Mouse (Mus musculus) megakaryocyte, embryonic 14.5 days (primary cell): ENCODE results near the gene Gm11027. TPM values are rescaled to one million over a fixed set of nuclear protein-coding genes. Genes with fewer than 3 reads are reported as not detected.
A peak's percentile ranks its signal among the peaks of the same experiment; 100 is the strongest.

Experiments
- H3K27me3 ChIP-seq: replicated peaks from 2 replicates; pipeline ENCODE3; 2012; ENCODE audit warnings: inconsistent platforms
- H3K36me3 ChIP-seq: replicated peaks from 2 replicates; pipeline ENCODE3; 2012; ENCODE audit warnings: low read length, inconsistent platforms, mixed read lengths
- H3K4me1 ChIP-seq: 2 replicates; pipeline ENCODE4 v1.6.1; 2012; ENCODE audit warnings: inconsistent platforms
- H3K4me3 ChIP-seq: replicated peaks from 2 replicates; pipeline ENCODE3; 2012; ENCODE audit warnings: moderate library complexity, mild to moderate bottlenecking, inconsistent platforms
- H3K9me3 ChIP-seq: 2 replicates; pipeline ENCODE4 v1.6.1; 2012; ENCODE audit warnings: inconsistent platforms
- FLI1 ChIP-seq: IDR thresholded peaks from 2 replicates; pipeline ENCODE4 v1.6.1; 2012; ENCODE audit warnings: low read length, inconsistent platforms, mixed read lengths
- GATA1 ChIP-seq: IDR thresholded peaks from 3 replicates; pipeline ENCODE4 v1.6.1; 2012; ENCODE audit warnings: mixed read lengths, low read length, inconsistent platforms, borderline replicate concordance
- polyA plus RNA-seq: library from polyadenylated mRNA; stranded (reverse); fragments of >175 nt; gene quantifications from 2 replicates; pipeline ENCODE4 v1.2.3, GENCODE M21; 2012; ENCODE audit warnings: low replicate concordance; ENCODE audit not compliant: insufficient read depth

Gene Gm11027
- polyA plus RNA-seq, 1 experiment, result not detected

DNA sequence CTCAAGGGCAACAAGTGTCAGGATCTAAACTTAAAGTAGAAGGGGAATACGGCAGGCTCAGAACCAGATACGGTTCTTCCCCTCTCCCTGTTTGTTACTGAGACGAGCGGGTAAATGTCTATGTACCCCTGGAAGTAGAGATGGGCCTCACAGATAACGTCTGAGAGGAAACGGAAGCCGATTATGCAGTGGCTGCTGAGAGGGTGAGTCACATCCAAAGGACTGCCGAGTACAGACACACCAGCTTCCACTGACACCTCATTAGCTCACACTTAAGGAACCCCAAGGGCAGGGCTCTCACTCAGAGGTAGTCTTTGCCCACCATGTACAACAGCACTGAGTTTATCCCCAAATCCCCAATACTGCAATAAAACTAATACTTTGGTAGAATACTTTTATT lies 20.5 kb upstream of the Gm11027 start:
- Histone ChIP-seq H3K9me3 (no peaks in the 10 kb centered on the region), H3K27me3 (no peaks in the 10 kb centered on the region), H3K36me3 (peaks cover 14% of the 10 kb centered on the region), H3K4me3 (no peak overlapping the region), H3K4me1 (peaks cover 12% of the 10 kb centered on the region)
- no peak for TF ChIP-seq FLI1
- TF ChIP-seq GATA1, result peak; percentile 35; the same call in 1 of the 3 replicates

DNA sequence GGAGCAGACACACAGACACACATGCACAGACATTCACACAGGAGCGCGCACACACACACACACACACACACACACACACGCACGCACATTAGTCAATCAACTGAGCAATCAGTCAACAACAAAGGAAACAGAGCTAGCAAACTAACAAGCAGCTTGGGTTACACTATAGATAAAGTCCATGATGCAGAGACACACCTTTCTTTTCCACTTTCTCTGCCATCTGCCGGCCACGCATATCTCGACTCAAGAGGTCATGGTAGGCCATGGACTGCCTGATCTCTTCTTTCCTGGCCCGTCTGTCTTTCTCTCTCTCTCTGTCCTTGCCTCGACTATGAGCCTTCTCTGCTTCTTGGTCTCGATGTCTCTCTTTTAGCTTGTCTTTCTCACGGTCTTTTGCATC lies 19.6 kb upstream of the Gm11027 start:
- Histone ChIP-seq H3K4me3 (no peak overlapping the region), H3K36me3 (peaks cover 14% of the 10 kb centered on the region), H3K9me3 (no peaks in the 10 kb centered on the region), H3K4me1 (peaks cover 12% of the 10 kb centered on the region), H3K27me3 (no peaks in the 10 kb centered on the region)
- TF ChIP-seq FLI1 (no peak), GATA1 (no peak)

DNA sequence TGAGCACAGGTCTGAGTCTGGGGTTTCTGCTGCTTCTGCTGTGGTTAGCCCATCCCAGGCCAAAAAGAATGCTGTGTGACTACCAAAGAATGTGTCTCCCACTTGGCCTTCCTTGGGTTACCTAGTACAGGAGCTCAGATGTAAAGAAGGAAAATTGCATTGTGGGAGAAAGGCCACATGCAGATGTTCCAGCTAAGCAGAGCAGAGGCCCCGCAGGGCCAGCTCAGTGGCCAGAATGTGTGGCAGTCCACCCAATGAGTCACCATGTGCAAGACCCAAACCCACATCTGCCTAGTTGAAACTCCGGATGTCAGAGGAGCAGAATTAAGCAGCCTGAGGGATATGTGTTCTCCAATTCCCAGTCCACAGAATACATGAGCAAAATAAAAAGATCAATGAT lies 16.9 kb upstream of the Gm11027 start:
- Histone ChIP-seq H3K4me1 (peaks cover 20% of the 10 kb centered on the region), H3K4me3 (no peak overlapping the region), H3K9me3 (no peaks in the 10 kb centered on the region), H3K36me3 (peaks cover 9% of the 10 kb centered on the region), H3K27me3 (no peaks in the 10 kb centered on the region)
- TF ChIP-seq FLI1 (no peak), GATA1 (no peak)

DNA sequence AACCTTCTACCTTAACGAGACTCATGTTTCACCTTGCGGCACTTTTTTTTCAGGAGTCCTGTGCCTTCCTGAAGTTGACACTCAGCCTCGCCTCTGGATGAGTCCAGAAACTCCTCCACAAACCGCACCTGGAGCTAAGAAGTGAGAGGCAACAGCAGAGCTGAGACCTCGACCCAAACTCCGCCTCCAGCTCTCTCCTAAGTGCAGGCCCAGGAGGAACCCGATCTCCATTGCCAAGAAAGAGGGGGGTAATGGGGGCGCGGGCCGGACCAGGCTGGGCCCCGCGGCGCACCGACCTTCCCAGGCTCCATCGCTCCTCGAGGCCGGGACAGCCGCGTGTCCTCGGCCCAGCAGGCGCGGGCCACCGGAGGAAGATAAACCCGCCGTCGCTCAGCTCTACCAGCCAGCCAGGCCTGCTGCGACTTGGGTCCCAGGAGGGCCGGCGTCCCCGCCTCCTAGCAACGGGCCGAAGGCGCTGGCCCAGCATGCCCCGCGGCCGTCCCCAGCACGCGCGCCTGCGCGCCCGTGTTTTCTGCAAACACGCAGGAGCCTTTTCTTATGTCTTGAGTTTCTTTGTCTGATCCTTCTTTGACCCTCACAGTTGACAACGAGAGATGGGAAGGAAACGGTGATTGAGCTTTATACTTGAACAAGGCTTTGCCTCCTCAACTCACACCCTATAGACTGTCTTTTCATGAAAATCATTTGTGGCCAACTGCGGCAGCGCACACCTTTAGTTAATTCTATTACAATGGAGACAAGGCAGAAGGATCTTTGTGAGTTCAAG lies 12.4 kb upstream of the Gm11027 start, which contains the start of gene Wdr60:
Wdr60 (minus strand) TSS at position 468 of the 787 bp plus-strand sequence.
- peaks cover 35% of the 10 kb centered on the region for H3K4me1 ChIP-seq
- H3K4me3 ChIP-seq, result peak within 1 kb of the TSS; percentile 92
- no peak for TF ChIP-seq FLI1
- TF ChIP-seq GATA1, result no peak
- no peaks in the 10 kb centered on the region for H3K27me3 ChIP-seq
- no peaks in the 10 kb centered on the region for H3K36me3 ChIP-seq
- H3K9me3 ChIP-seq, result no peaks in the 10 kb centered on the region

DNA sequence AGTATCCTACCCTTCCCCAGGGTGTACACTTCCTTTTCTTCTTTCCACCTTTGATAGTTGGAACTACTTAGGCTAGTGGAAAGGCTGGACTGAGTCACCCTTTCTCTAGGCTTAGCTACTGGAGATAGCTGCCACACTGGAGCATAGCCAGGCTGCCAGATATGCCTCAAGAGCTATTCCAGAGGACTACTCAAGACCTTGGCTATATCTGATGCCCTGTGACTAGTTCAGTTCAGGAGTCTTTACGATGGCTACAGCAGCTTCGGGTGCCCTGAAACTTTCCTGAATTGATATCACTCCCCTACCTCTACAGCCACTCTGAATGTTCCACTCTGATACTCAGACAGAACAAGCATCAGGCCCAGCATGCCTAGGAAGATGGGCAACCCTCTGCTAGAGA lies 10.4 kb upstream of the Gm11027 start:
- peaks cover 41% of the 10 kb centered on the region for H3K4me1 ChIP-seq
- no peaks in the 10 kb centered on the region for H3K9me3 ChIP-seq
- no peak overlapping the region for H3K4me3 ChIP-seq
- no peaks in the 10 kb centered on the region for H3K27me3 ChIP-seq
- TF ChIP-seq GATA1 (no peak), FLI1 (no peak)
- no peaks in the 10 kb centered on the region for H3K36me3 ChIP-seq

DNA sequence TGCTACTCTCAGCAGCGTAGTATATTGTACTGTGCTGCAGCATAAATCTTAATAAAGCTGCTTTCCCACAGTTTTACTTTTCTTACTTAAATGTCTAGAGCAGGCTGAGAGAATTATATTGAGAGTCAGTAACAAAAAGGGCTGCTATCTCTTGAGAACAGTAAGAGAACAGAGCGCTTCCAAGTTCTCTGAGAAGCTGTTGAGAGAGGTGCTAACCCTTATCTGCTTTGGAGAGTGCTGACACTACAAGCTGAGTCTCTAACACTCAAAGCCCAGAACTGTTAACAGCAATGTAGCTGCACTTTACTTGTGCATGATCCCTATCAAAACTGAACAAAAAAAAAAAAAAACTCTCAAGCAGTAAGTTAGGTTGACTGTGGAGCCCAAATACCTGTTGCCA lies 9.9 kb upstream of the Gm11027 start:
- Histone ChIP-seq H3K36me3 (no peaks in the 10 kb centered on the region), H3K27me3 (no peaks in the 10 kb centered on the region), H3K9me3 (no peaks in the 10 kb centered on the region), H3K4me3 (no peak overlapping the region), H3K4me1 (peaks cover 46% of the 10 kb centered on the region)
- TF ChIP-seq FLI1 (no peak), GATA1 (no peak)

DNA sequence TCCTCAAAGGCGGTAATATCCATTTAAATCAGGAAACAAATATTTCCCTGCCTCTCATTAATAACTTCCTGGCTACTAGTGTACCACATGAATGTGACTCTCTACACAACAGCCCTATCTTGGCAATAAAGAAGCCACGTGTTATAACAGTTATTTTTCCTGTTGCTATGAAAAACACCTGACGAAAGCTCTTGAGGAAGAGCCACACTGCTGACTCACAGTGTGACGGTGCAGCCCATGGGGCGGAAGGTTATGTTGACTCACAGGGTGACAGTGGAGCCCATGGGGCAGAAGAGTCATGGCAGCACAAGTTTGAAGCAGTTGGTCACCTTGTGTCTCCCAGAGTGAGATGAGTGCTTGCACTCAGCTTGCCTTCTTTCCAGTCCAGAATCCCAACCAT lies 5.7 kb upstream of the Gm11027 start:
- Histone ChIP-seq H3K36me3 (no peaks in the 10 kb centered on the region), H3K27me3 (no peaks in the 10 kb centered on the region), H3K9me3 (no peaks in the 10 kb centered on the region), H3K4me3 (peak overlapping the region; percentile 53), H3K4me1 (peaks cover 53% of the 10 kb centered on the region)
- no peak for TF ChIP-seq FLI1
- no peak for TF ChIP-seq GATA1

DNA sequence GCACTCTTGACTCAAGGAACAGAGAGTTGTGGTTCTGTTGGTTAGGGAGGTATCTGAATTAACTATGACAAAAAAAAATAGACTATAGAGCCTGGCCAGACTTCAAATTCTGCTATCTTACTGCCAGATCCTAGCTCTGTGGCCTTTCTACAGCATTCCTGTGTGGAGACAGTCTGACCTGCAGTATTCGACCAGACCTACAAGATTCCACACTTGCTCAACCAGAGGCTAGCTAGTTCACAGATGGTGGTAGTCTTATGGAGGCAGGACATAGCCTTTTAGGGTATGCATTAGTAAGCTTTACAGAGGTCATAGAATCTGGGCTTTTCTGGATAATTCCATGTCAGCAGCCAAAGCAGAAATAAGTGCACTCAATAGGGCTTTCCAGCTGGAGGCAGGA lies 4.6 kb upstream of the Gm11027 start:
- no peaks in the 10 kb centered on the region for H3K9me3 ChIP-seq
- H3K4me1 ChIP-seq, result peaks cover 43% of the 10 kb centered on the region
- H3K36me3 ChIP-seq, result no peaks in the 10 kb centered on the region
- no peaks in the 10 kb centered on the region for H3K27me3 ChIP-seq
- TF ChIP-seq FLI1, result no peak
- no peak for TF ChIP-seq GATA1
- no peak overlapping the region for H3K4me3 ChIP-seq

DNA sequence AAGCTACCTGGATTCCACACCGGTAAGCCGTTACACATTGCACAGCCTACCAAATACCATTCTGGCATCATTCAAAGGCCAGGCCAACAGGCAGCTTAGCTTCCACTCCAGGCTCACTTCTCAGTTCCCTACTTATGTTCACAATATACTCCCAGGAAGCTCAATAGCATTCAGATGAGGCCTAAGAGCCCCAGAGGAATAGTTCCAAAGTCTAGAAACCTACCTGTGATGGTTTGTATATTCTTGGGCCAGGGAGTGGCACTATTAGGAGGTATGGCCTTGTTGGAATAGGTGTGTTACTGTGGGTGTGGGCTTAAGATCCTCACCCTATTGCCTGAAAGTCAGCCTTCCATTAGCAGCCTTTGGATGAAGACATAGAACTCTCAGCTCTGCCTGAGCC lies 4.1 kb upstream of the Gm11027 start:
- H3K4me1 ChIP-seq, result peaks cover 42% of the 10 kb centered on the region
- no peaks in the 10 kb centered on the region for H3K27me3 ChIP-seq
- no peak overlapping the region for H3K4me3 ChIP-seq
- TF ChIP-seq GATA1, result no peak
- TF ChIP-seq FLI1, result no peak
- no peaks in the 10 kb centered on the region for H3K36me3 ChIP-seq
- no peaks in the 10 kb centered on the region for H3K9me3 ChIP-seq

DNA sequence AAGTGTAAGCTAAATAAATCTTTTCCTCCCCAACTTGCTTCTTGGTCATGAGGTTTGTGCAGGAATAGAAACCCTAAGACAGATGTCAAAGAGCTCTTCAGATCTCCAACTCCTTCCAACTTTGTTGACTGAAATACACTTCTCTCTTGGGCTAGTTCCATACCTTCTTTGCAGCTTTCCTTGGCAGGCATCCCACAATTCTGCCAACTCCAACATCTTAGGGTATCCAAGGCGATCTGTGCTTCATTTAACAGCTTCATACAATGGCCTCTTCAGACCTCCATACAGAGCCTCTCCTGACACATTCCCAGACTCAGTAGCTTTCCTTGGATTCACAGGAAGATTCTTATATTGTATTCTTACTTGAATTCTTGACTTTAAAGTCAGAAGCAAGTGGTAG lies 1.5 kb upstream of the Gm11027 start:
- Histone ChIP-seq H3K4me1 (peaks cover 46% of the 10 kb centered on the region), H3K9me3 (no peaks in the 10 kb centered on the region), H3K27me3 (no peaks in the 10 kb centered on the region), H3K36me3 (no peaks in the 10 kb centered on the region), H3K4me3 (no peak overlapping the region)
- TF ChIP-seq FLI1 (no peak), GATA1 (no peak)
